Mouse (Mus musculus) brain, embryonic 14.5 days (tissue): ENCODE data around the gene Gm20509. TPM values are rescaled to one million over a fixed set of nuclear protein-coding genes. Genes with fewer than 3 reads are reported as not detected.
"Not testable (repeated sequence)": the region's sequence is repeated elsewhere in the genome, so short reads cannot be mapped to it uniquely, and the experiment has no call there.

Source experiments
- DNase-seq: peaks from one replicate; pipeline ENCODE4 v3.0.0-alpha.2; 2011; ENCODE audit warnings: low read depth
- CTCF ChIP-seq: fragments of 200-500 bp; IDR thresholded peaks from 2 replicates; pipeline ENCODE4 v1.5.1; 2012; ENCODE audit warnings: inconsistent platforms, mild to moderate bottlenecking, moderate library complexity, borderline replicate concordance; ENCODE audit not compliant: insufficient read depth, insufficient read length; ENCODE audit errors: extremely low read depth
- POLR2A ChIP-seq: fragments of 200-500 bp; IDR thresholded peaks from 2 replicates; pipeline ENCODE4 v1.6.1; 2012; ENCODE audit warnings: mild to moderate bottlenecking, inconsistent platforms, borderline replicate concordance; ENCODE audit not compliant: poor library complexity, insufficient read depth, insufficient read length, severe bottlenecking; ENCODE audit errors: extremely low read depth
- polyA plus RNA-seq: library from polyadenylated mRNA; depleted of rRNA; stranded (reverse); fragments of >200 nt; gene quantifications from 2 replicates; pipeline ENCODE4 v1.2.3, GENCODE M21; 2012

Gene Gm20509
- polyA plus RNA-seq, 1 experiment = 0.10 TPM

GRCm38 (mm10) chr9:73087121-73087520 is 15.1 kb upstream of the Gm20509 start:
- no peak for DNase-seq
- TF ChIP-seq POLR2A (no peak), CTCF (no peak)

GRCm38 (mm10) chr9:73087581-73087980 is 14.7 kb upstream of the Gm20509 start:
- TF ChIP-seq POLR2A (no peak), CTCF (no peak)
- no peak for DNase-seq

- no peak for DNase-seq
- TF ChIP-seq CTCF (no peak), POLR2A (no peak)
These were observed 12.9 kb upstream of the Gm20509 start for GRCm38 (mm10) chr9:73089222-73089920.

GRCm38 (mm10) chr9:73090121-73090520 is 12.1 kb upstream of the Gm20509 start:
- DNase-seq = no peak
- TF ChIP-seq POLR2A = no peak
- no peak for TF ChIP-seq CTCF

- TF ChIP-seq POLR2A = no peak
- TF ChIP-seq CTCF = peak; percentile 79
- DNase-seq = peak; percentile 83
These were observed 10.5 kb upstream of the Gm20509 start for GRCm38 (mm10) chr9:73091747-73092146.

GRCm38 (mm10) chr9:73094580-73094979 is 7.7 kb upstream of the Gm20509 start:
- TF ChIP-seq CTCF (no peak), POLR2A (no peak)
- peak; percentile 78 for DNase-seq

GRCm38 (mm10) chr9:73097898-73098297 is 4.4 kb upstream of the Gm20509 start:
- no peak for TF ChIP-seq POLR2A
- TF ChIP-seq CTCF = no peak
- DNase-seq = no peak

GRCm38 (mm10) chr9:73101536-73101935 is 734 bp upstream of the Gm20509 start, which contains the start of gene Khdc3:
Gene Khdc3 (plus strand): TSS chr9:73101836.
- TF ChIP-seq POLR2A (no peak), CTCF (no peak)
- no peak for DNase-seq

GRCm38 (mm10) chr9:73103159-73103879 is 1.0 kb downstream of the Gm20509 start:
- peak; percentile 6 for DNase-seq
- no peak for TF ChIP-seq POLR2A
- no peak for TF ChIP-seq CTCF

- no peak for TF ChIP-seq CTCF
- DNase-seq = no peak
These were observed 1.6 kb downstream of the Gm20509 start for GRCm38 (mm10) chr9:73103880-73104198.

- DNase-seq = no peak
- TF ChIP-seq POLR2A (no peak), CTCF (no peak)
These were observed 2.9 kb downstream of the Gm20509 start for GRCm38 (mm10) chr9:73105141-73105540.

GRCm38 (mm10) chr9:73105771-73106170 is 3.5 kb downstream of the Gm20509 start:
- DNase-seq = no peak
- TF ChIP-seq POLR2A = no peak
- TF ChIP-seq CTCF = no peak

GRCm38 (mm10) chr9:73112919-73113906 is 10.9 kb downstream of the Gm20509 start, which contains the start of gene Rsl24d1:
Gene Rsl24d1 (plus strand): TSS chr9:73113426.
- TF ChIP-seq CTCF (no peak), POLR2A (0 out of 2 replicates have a peak, but pooled peaks have one; percentile 24)
- DNase-seq = peak; percentile 98

- DNase-seq = not testable (repeated sequence)
These were observed 14.4 kb downstream of the Gm20509 start for GRCm38 (mm10) chr9:73116704-73117103.

GRCm38 (mm10) chr9:73118012-73118411 is 15.7 kb downstream of the Gm20509 start:
- no peak for DNase-seq
- peak; percentile 31; the same call in 1 of the 2 replicates for TF ChIP-seq CTCF
- no peak for TF ChIP-seq POLR2A
